Mouse (Mus musculus) mesoderm, embryonic 11.5 days (tissue): ENCODE data around the gene Chmp6.

ENCODE experiments used
- DNase-seq: peaks from one replicate; pipeline ENCODE4 v3.0.0-alpha.2; 2012; ENCODE audit warnings: low read depth, low spot score

The Chmp6 gene

GRCm38 (mm10) chr11:119937216-119937615 is 24.0 kb downstream of the Chmp6 start:
- no peak for DNase-seq

- DNase-seq, result no peak
These were observed 24.7 kb downstream of the Chmp6 start for GRCm38 (mm10) chr11:119937772-119938502.

- no peak for DNase-seq
These were observed 26.0 kb downstream of the Chmp6 start for GRCm38 (mm10) chr11:119939073-119939710.

GRCm38 (mm10) chr11:119939711-119940106 is 26.5 kb downstream of the Chmp6 start:
- no peak for DNase-seq

- DNase-seq, result no peak
These were observed 26.9 kb downstream of the Chmp6 start for GRCm38 (mm10) chr11:119940142-119940541.

- no peak for DNase-seq
These were observed 28.6 kb downstream of the Chmp6 start for GRCm38 (mm10) chr11:119941794-119942193.

- no peak for DNase-seq
These were observed 29.0 kb downstream of the Chmp6 start for GRCm38 (mm10) chr11:119942201-119942726.

GRCm38 (mm10) chr11:119942727-119943427 is 29.6 kb downstream of the Chmp6 start, which contains the start of gene Baiap2:
Gene Baiap2, plus strand, starts transcription at chr11:119942763.
- DNase-seq, result peak; percentile 98

GRCm38 (mm10) chr11:119943428-119943988 is 30.3 kb downstream of the Chmp6 start:
- DNase-seq, result peak; percentile 30

GRCm38 (mm10) chr11:119945343-119945742 is 32.1 kb downstream of the Chmp6 start:
- no peak for DNase-seq

- DNase-seq, result no peak
These were observed 34.2 kb downstream of the Chmp6 start for GRCm38 (mm10) chr11:119947426-119947825.

GRCm38 (mm10) chr11:119947897-119948296 is 34.7 kb downstream of the Chmp6 start:
- no peak for DNase-seq

- no peak for DNase-seq
These were observed 35.1 kb downstream of the Chmp6 start for GRCm38 (mm10) chr11:119948305-119948704.

- DNase-seq, result no peak
These were observed 35.6 kb downstream of the Chmp6 start for GRCm38 (mm10) chr11:119948803-119949202.

- no peak for DNase-seq
These were observed 37.3 kb downstream of the Chmp6 start for GRCm38 (mm10) chr11:119950535-119950934.

- DNase-seq, result no peak
These were observed 38.1 kb downstream of the Chmp6 start for GRCm38 (mm10) chr11:119951326-119951725.

GRCm38 (mm10) chr11:119952429-119953224 is 39.4 kb downstream of the Chmp6 start:
- DNase-seq, result no peak

GRCm38 (mm10) chr11:119954233-119954632 is 41.0 kb downstream of the Chmp6 start:
- DNase-seq, result no peak

GRCm38 (mm10) chr11:119954749-119955337 is 41.6 kb downstream of the Chmp6 start:
- DNase-seq, result no peak

GRCm38 (mm10) chr11:119955432-119955831 is 42.2 kb downstream of the Chmp6 start:
- no peak for DNase-seq

GRCm38 (mm10) chr11:119956590-119956989 is 43.3 kb downstream of the Chmp6 start:
- no peak for DNase-seq
